ENCODE assay signal across 14 mouse cellular contexts in genomic region chr3:108851996-108852697, GRCm38 (mm10). TPM values are rescaled to one million over a fixed set of nuclear protein-coding genes. Genes with fewer than 3 reads are reported as not detected.
DNase-seq lines count a peak whose midpoint lies in the region; ATAC-seq and TF ChIP-seq lines count a peak whose summit lies in the region.
"Had no signal": no experiment of that assay in that cellular context is flagged by ENCODE, and none has a peak within 500 bp of the region (broad histone marks: within the 10 kb centered on the region; RNA-seq: fewer than 3 reads in every experiment).

No protein-coding gene starts in this region.

- ATAC-seq in kidney, embryonic 15.5 days (replicated peaks; ENCODE audit: low FRiP score) = no peak

- H3K36me3 ChIP-seq in kidney, embryonic 15.5 days = no peaks in the 10 kb centered on the region
- H3K36me3 ChIP-seq in limb, embryonic 10.5 days = no peaks in the 10 kb centered on the region
- H3K36me3 ChIP-seq: heart, embryonic 13.5 days; limb, embryonic 12.5 days had no signal

- H3K4me3 ChIP-seq in kidney, embryonic 15.5 days (replicated peaks) = no peak overlapping the region
- H3K4me3 ChIP-seq in limb, embryonic 10.5 days = no peak overlapping the region
- no peak overlapping the region for H3K4me3 ChIP-seq in left cerebral cortex, adult 2 months
- H3K4me3 ChIP-seq: heart, embryonic 13.5 days; limb, embryonic 12.5 days had no signal

- WGBS in kidney, embryonic 15.5 days = 60% methylated on average over 6 of the region's 6 CpGs
- 62% methylated on average over 6 of the region's 6 CpGs for WGBS in limb, embryonic 10.5 days

- no peak overlapping the region for H3K4me2 ChIP-seq in kidney, embryonic 15.5 days
- H3K4me2 ChIP-seq: heart, embryonic 13.5 days; limb, embryonic 12.5 days had no signal

- no peak overlapping the region for H3K9ac ChIP-seq in kidney, embryonic 15.5 days
- H3K9ac ChIP-seq: heart, embryonic 13.5 days; limb, embryonic 12.5 days had no signal

- H3K27ac ChIP-seq in kidney, embryonic 15.5 days = no peak overlapping the region
- H3K27ac ChIP-seq in limb, embryonic 10.5 days = 0 out of 2 replicates have a peak overlapping the region, but pooled peaks have one; percentile 19
- H3K27ac ChIP-seq in left cerebral cortex, adult 2 months = no peak overlapping the region
- H3K27ac ChIP-seq: heart, embryonic 13.5 days; limb, embryonic 12.5 days had no signal

- peak; percentile 21 for DNase-seq in adrenal gland, postnatal 14 days
- no peak for DNase-seq in adrenal gland, adult 18-20 months (ENCODE audit: low spot score in 2 of 2)
- DNase-seq in kidney, postnatal 10 days = peak; percentile 26
- peak; percentile 31 for DNase-seq in right cerebral cortex, adult 18-20 months
- no peak for DNase-seq in right cerebral cortex, postnatal 36 days (ENCODE audit: low spot score in 2 of 2)
- DNase-seq in limb, embryonic 10.5 days (ENCODE audit: low spot score) = no peak
- DNase-seq in left cerebral cortex, adult 2 months (ENCODE audit: extremely low spot score in 1 of 2, low spot score in 2 of 2) = no peak
- DNase-seq: adrenal gland, postnatal 25 days; cerebellum, postnatal 36 days had no signal

- intact Hi-C loops in left cerebral cortex, adult 2 months (cut with DNase I) = no loop called here

- TF ChIP-seq CTCF in left cerebral cortex, adult 2 months (IDR thresholded peaks at IDR 0.05) = no peak

- no peaks in the 10 kb centered on the region for H3K9me3 ChIP-seq in kidney, embryonic 15.5 days (replicated peaks)
- H3K9me3 ChIP-seq in limb, embryonic 10.5 days (replicated peaks) = no peaks in the 10 kb centered on the region
- H3K9me3 ChIP-seq: heart, embryonic 13.5 days; limb, embryonic 12.5 days had no signal

- H3K27me3 ChIP-seq in kidney, embryonic 15.5 days = no peaks in the 10 kb centered on the region
- H3K27me3 ChIP-seq in limb, embryonic 10.5 days (ENCODE audit: low read depth, poor library complexity, severe bottlenecking) = no peaks in the 10 kb centered on the region
- H3K27me3 ChIP-seq: heart, embryonic 13.5 days; limb, embryonic 12.5 days had no signal

- H3K4me1 ChIP-seq in kidney, embryonic 15.5 days = peaks cover 8% of the 10 kb centered on the region; the same call in 1 of the 2 replicates
- H3K4me1 ChIP-seq in limb, embryonic 10.5 days = peaks cover 23% of the 10 kb centered on the region; the same call in 1 of the 2 replicates

RNA-seq across cellular contexts. Expression of gene Stxbp3, which starts 11.8 kb away (rescaled TPM):
- 45.2 and 50.7 TPM in 2 replicates for total RNA-seq in adrenal gland, postnatal 14 days (2021)
- 10 to 100 TPM; 42.0 to 74.7 TPM for total RNA-seq in adrenal gland, adult 18-20 months (2021)
- 34.9 and 35.6 TPM in 2 replicates for polyA plus RNA-seq in kidney, embryonic 15.5 days (2015; fragmentation: Nextera tagmentation; extraction: Ambion mirVana)
- polyA plus RNA-seq in limb, embryonic 10.5 days (2016; fragmentation: Nextera tagmentation; extraction: Ambion mirVana) = 20.8 and 24.6 TPM in 2 replicates
- total RNA-seq in left cerebral cortex, adult 2 months (2021) = 10 to 100 TPM; 17.8 to 23.1 TPM

RNA-seq across cellular contexts. Expression of gene Fndc7, which starts 37.7 kb away (rescaled TPM):
- total RNA-seq in adrenal gland, postnatal 14 days (2021) = 0.11 and 0.49 TPM in 2 replicates
- total RNA-seq in adrenal gland, adult 18-20 months (2021) = under 1 TPM; 0.43 to 0.74 TPM
- 0.10 TPM in 1 of 2 replicates, not detected in the other for polyA plus RNA-seq in kidney, embryonic 15.5 days (2015; fragmentation: Nextera tagmentation; extraction: Ambion mirVana)
- 0.14 TPM in 1 of 2 replicates, not detected in the other for polyA plus RNA-seq in limb, embryonic 10.5 days (2016; fragmentation: Nextera tagmentation; extraction: Ambion mirVana)
- under 1 TPM in 1 of 2 experiments, not detected in 1; 0.26 TPM for total RNA-seq in left cerebral cortex, adult 2 months (2021)
- total RNA-seq: MEL; monocyte, adult 5-6 weeks had no signal

RNA-seq across cellular contexts. Expression of gene Prpf38b, which starts 59.4 kb away (rescaled TPM):
- total RNA-seq in adrenal gland, postnatal 14 days (2021) = 72.2 and 72.4 TPM in 2 replicates
- total RNA-seq in adrenal gland, adult 18-20 months (2021) = 10 to 100 TPM; 56.6 to 73.2 TPM
- 71.7 and 74.7 TPM in 2 replicates for polyA plus RNA-seq in kidney, embryonic 15.5 days (2015; fragmentation: Nextera tagmentation; extraction: Ambion mirVana)
- polyA plus RNA-seq in limb, embryonic 10.5 days (2016; fragmentation: Nextera tagmentation; extraction: Ambion mirVana) = 69.9 and 72.6 TPM in 2 replicates
- total RNA-seq in left cerebral cortex, adult 2 months (2021) = 10 to 100 TPM; 43.9 to 53.2 TPM

Comparison
In these comparisons a context has a peak if more than half of its experiments do, and no peak if none do; other contexts are left out.
1. DNase-seq: peak in adrenal gland, postnatal 14 days (single experiment), kidney, postnatal 10 days (single experiment) and right cerebral cortex, adult 18-20 months (single experiment); none in adrenal gland, adult 18-20 months (0 of 2), right cerebral cortex, postnatal 36 days (0 of 2), limb, embryonic 10.5 days (single experiment) and left cerebral cortex, adult 2 months (0 of 2).